Mouse (Mus musculus): ENCODE results near the gene Rsph3a.
"Not testable (repeated sequence)": the region's sequence is repeated elsewhere in the genome, so short reads cannot be mapped to it uniquely, and the experiment has no call there.

- not testable (repeated sequence) for TF ChIP-seq GATA1 (IDR thresholded peaks at IDR 0.05; ENCODE audit: borderline replicate concordance, low read length); FLI1 (IDR thresholded peaks at IDR 0.05; ENCODE audit: low read length)
Observed at GRCm38 (mm10) chr17:7957242-7957641, 11.8 kb downstream of the Rsph3a start.

All from megakaryocyte, embryonic 14.5 days (primary cell).